Mouse (Mus musculus): ENCODE data around the gene Rab44.

Rab44 gene

DNA sequence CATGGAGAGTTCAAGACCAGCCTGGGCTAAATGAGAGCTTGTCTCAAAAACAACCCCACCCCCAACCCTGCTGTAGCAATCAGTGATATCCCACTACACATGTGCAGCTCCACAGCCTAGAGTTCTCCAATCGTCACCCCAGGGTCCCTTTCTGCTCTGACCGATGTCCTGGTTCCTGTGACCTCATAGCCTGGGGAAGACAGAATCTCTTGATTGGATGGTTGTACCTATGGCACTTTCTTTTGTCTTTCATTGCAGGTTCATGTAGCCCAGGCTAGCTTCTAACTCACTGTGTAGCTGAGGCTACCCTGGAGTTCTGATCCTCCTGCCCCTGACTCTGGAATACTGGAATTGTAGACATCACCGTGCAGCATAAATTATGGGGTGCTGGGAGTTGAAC, 12.6 kb downstream of the Rab44 start:
- in situ Hi-C loops (cut with MboI, MseI), result no loop called here

GRCm38 (mm10) chr17:29129341-29129740, 15.4 kb downstream of the Rab44 start:
- in situ Hi-C loops (cut with MboI, MseI), result no loop called here

- in situ Hi-C loops (cut with MboI, MseI), result no loop called here
Observed at GRCm38 (mm10) chr17:29135066-29135465, 21.1 kb downstream of the Rab44 start.

DNA sequence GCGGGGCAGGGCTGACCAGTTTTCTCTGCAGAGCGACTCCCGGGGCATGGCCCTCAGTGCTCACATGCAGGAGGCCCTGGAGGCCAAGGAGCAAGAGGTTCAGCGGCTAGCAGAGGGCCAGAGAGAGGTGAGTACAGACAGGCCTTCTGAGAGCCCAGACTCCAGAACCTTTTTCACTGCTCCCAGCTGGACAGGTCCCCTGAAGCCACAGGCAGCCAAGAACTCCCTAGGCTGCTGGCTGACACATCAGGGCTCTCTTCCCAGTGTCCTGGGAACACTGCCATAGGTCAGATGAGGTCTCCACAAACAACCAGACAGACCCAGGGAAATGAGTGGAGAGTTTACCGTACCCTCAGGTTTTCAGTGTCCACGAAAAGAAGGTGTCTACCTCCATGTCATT, 22.3 kb downstream of the Rab44 start:
- in situ Hi-C loops (cut with MboI, MseI), result no loop called here

DNA sequence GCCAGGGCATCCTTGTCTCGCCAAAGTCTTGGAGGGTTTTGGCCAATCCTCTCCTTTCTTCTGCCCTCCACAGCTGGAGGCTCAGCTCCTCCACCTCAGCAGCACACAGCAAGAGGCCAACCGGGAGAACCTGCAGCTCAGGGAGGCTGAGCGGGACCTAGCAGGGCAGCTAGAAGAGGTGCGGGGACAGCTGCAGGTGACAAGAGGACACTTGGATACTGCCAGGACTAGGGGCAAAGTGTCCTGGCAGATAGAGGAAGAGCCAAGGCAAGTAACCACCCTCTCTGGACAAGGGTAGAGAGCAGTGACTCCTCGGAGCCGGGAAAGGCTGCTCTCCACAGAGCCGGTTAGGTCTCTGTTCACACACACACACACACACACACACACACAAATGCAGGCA, 24.0 kb downstream of the Rab44 start:
- in situ Hi-C loops (cut with MboI, MseI), result no loop called here

GRCm38 (mm10) chr17:29141577-29141976, 27.6 kb downstream of the Rab44 start:
- in situ Hi-C loops (cut with MboI, MseI), result no loop called here

- in situ Hi-C loops (cut with MboI, MseI), result no loop called here
Observed at GRCm38 (mm10) chr17:29143266-29143665, 29.3 kb downstream of the Rab44 start.

DNA sequence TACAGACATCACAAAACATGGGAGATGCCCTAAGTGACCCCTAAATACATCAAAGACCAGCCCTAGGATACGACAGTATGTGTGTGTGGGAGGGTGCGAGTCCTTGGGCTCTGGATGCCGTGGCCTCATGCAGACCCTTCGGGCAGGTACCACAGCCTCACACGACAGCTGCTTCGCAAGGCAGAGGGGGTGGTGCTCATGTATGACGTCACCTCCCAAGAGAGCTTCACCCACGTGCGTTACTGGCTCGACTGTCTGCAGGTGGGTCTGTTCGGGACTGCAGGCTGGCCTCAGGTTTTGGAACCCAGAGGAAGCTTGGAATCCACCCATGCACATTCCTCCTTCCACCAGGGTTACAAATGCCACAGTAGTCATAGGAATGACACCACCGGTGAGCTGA, 31.2 kb downstream of the Rab44 start:
- in situ Hi-C loops (cut with MboI, MseI), result no loop called here

GRCm38 (mm10) chr17:29147273-29147672, 33.3 kb downstream of the Rab44 start:
- in situ Hi-C loops (cut with MboI, MseI), result no loop called here

DNA sequence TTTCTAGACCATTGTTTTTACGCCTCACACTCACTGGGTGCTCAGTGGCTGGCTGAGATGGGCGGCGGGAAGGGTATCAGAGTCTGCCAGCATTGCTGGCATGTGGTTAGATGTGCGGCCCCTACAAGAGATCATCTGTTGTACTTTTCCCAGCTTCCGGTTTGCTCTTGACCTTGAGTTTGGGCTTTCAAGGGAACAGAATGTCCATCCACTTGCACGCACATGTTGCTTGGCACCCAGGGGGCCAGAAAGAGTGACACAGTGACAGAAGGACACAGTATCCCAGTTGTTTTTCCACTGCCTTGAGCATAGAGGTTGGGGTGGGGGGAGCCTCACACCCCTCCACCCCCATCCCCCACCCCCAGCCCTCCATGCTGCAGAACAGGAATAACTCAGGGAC, 33.8 kb downstream of the Rab44 start:
- in situ Hi-C loops (cut with MboI, MseI), result no loop called here

GRCm38 (mm10) chr17:29149766-29150165, 35.8 kb downstream of the Rab44 start:
- in situ Hi-C loops (cut with MboI, MseI), result no loop called here

DNA sequence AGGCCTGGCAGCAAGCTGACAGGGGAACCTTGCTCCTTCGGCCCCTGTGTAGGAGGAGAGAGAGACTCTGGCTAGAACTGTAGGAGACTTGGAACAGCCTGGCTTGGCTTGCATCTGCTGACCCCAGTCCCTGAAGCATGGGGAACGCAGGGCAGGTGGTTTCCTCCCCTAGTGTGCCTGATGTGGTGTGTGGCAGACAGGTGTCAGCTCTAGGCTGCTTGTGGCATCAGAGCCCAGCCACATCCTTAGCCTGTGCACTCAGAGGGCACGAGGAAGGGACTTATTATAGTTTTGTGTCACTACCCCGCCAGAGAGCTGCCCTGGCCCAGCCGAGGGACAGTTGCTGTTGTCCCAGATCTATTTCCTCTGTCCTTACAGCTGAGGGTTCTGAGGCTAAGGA, 38.6 kb downstream of the Rab44 start:
- in situ Hi-C loops (cut with MboI, MseI), result no loop called here

DNA sequence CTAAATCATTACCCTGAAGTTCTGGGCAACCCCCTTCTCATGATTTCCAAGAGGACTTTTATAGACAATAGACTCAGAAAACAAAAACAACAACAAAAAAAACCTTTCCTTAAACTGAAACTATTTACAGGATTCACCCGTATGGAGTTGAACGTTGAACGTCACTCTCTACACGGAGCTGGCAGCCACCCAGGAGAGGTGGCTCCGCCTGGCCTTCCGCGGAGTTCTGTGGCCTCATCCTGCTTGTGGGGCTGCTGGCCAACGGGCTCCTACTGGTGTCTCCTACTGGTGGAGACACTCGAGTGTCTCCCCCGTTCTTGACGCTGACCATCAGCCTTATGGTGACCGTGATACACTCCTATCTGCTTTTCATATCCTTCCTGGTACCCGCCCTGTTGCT, 40.3 kb downstream of the Rab44 start:
- in situ Hi-C loops (cut with MboI, MseI), result no loop called here

- in situ Hi-C loops (cut with MboI, MseI), result no loop called here
Observed at GRCm38 (mm10) chr17:29155355-29156135, 41.6 kb downstream of the Rab44 start.

DNA sequence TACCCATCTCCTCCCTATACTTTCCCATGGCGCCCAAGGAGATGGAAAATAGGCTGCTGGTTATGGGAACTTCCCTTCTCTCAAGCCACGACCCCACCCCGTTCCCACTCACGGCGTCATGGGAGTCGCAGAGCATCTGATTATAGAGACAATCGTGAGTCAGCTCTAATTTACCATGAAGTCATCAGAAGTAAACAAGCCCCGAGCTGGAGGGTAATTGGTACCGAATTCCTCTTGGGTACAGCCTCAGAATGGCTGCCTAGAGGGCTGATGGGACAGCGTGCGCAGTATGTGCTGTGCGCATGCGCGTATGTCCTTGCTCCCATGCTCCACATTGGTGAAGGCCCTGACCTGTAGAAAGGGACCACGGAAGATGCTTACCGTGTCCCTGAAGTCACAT, 42.5 kb downstream of the Rab44 start:
- in situ Hi-C loops (cut with MboI, MseI), result no loop called here

DNA sequence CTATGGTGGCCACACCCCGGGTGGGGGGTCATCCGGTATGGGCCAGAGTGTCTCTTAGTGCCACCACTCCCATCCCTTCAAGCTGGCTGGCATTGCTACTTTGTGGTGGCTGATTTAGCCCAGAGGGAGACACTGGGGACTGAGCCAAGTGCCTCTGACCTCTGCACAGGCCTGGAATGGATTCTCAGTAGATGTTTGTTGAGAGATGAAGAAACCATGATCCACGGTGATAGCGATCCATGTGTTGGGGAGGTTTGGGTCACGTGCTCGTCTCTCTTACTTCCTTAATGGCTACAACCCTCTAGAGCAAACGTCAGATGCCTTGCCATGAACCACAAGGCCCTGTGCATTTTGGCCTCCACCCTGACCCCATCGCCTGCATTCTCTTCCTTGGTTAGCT, 42.9 kb downstream of the Rab44 start:
- in situ Hi-C loops (cut with MboI, MseI), result no loop called here

- in situ Hi-C loops (cut with MboI, MseI), result no loop called here
Observed at GRCm38 (mm10) chr17:29158899-29159298, 45.0 kb downstream of the Rab44 start.

- in situ Hi-C loops (cut with MboI, MseI), result no loop called here
Observed at GRCm38 (mm10) chr17:29159320-29159719, 45.4 kb downstream of the Rab44 start.

- in situ Hi-C loops (cut with MboI, MseI), result no loop called here
Observed at GRCm38 (mm10) chr17:29159743-29160455, 46.0 kb downstream of the Rab44 start.

GRCm38 (mm10) chr17:29162334-29162733, 48.4 kb downstream of the Rab44 start:
- in situ Hi-C loops (cut with MboI, MseI), result no loop called here

DNA sequence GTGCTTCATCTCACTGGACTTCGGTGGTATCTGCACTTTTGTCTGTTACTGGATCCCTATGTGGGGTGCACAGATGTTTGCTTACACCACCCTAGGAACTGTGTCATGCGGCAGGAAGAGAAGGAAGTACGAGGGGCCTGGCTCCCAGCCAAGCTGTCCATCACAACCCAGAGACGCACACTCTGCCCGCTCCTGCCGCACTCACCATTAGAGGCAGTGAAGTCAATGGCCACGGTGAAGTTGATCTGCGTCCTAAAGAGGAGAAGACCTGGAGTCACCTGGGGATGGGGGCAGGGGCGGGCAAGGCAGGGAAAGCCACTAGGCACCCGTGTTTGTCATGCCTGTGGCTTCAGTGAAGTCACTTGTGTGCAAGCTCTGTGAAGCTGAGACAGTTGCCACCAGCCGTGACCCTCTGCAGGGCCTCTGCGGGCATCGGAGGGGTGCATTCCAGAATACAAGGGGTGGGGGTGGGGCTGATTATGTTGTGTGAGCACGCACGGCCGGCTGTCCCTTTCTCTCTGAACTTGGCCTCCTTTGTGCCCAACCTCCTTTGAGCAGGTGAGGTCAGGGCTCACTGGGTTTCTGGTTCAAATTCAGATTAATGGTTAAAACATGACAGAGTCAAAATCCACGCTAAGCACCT, 50.6 kb downstream of the Rab44 start:
- in situ Hi-C loops (cut with MboI, MseI), result loop anchor here in 1 of 2 experiments (5.0 kb wide), 1 partner anchor 112 kb away; no protein-coding TSS in a partner anchor

DNA sequence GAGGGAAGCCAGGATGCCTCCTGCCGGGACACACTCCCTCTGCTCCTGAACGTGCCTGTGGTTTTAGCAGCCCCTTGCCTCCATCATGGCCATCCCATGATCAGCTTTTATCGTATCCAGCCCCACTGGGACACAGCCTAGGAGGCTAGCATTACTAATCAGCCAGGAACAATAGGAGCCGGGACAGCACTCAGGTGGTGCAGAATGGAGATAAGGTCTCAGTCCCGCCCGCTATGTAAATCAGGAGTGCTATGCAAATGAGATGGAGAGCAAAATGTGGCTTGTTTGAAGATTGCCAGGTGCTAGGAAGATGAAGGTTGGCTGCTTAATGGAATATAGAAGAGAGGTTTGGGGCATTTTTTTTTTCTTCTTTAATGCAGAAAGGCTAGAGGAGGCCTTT, 51.5 kb downstream of the Rab44 start:
- in situ Hi-C loops (cut with MboI, MseI), result loop anchor here in 1 of 2 experiments (5.0 kb wide), 1 partner anchor 113 kb away; no protein-coding TSS in a partner anchor

Data from T-helper 17 cell (primary cell).